Mouse (Mus musculus) liver, embryonic 12.5 days (tissue): Measurements from ENCODE around the gene Uqcc1. TPM values are rescaled to one million over a fixed set of nuclear protein-coding genes. Genes with fewer than 3 reads are reported as not detected.

Experiments used
- ATAC-seq: fragments of 200-750 bp; cut with Nextera tagmentation; 2 replicates; pipeline ENCODE4 v1.8.0; 2017; ENCODE audit warnings: moderate number of reproducible peaks, mild to moderate bottlenecking, moderate library complexity
- H3K27ac ChIP-seq: fragments of 300-500 bp; sonication (generic); 2 replicates; pipeline ENCODE4 v1.5.1; 2016; ENCODE audit warnings: mild to moderate bottlenecking
- H3K27me3 ChIP-seq: fragments of 300-500 bp; sonication (generic); replicated peaks from 2 replicates; pipeline ENCODE4 v1.6.1; 2016; ENCODE audit warnings: mild to moderate bottlenecking, moderate library complexity
- H3K36me3 ChIP-seq: fragments of 300-500 bp; sonication (generic); 2 replicates; pipeline ENCODE4 v1.6.1; 2016; ENCODE audit warnings: mild to moderate bottlenecking, moderate library complexity
- H3K4me1 ChIP-seq: fragments of 300-500 bp; sonication (generic); 2 replicates; pipeline ENCODE4 v1.6.1; 2016
- H3K4me2 ChIP-seq: fragments of 300-500 bp; sonication (generic); 2 replicates; pipeline ENCODE4 v1.6.1; 2016; ENCODE audit warnings: mild to moderate bottlenecking, moderate library complexity
- H3K4me3 ChIP-seq: fragments of 300-500 bp; sonication (generic); 2 replicates; pipeline ENCODE4 v1.5.1; 2016; ENCODE audit warnings: mild to moderate bottlenecking, moderate library complexity
- H3K9ac ChIP-seq: fragments of 300-500 bp; sonication (generic); 2 replicates; pipeline ENCODE4 v1.6.1; 2016; ENCODE audit warnings: mild to moderate bottlenecking, moderate library complexity
- H3K9me3 ChIP-seq: fragments of 300-500 bp; sonication (generic); replicated peaks from 2 replicates; pipeline ENCODE4 v1.6.1; 2016; ENCODE audit warnings: mild to moderate bottlenecking, moderate library complexity
- WGBS: fragments of 180-500 bp; shearing (Covaris S2); methylation state at CpG from one replicate; pipeline ENCODE4 v1.1.7; 2016; ENCODE audit not compliant: insufficient replicate concordance; 5-methylcytosine and 5-hydroxymethylcytosine counted together
- polyA plus RNA-seq: library from polyadenylated mRNA; unstranded; fragments of >200 nt; fragmentation: Nextera tagmentation; extraction: Ambion mirVana; gene quantifications from 2 replicates; pipeline ENCODE4 v1.2.1, GENCODE M21; 2016

The Uqcc1 gene
- polyA plus RNA-seq, 1 experiment from 2014 or later: 56.6 TPM

DNA sequence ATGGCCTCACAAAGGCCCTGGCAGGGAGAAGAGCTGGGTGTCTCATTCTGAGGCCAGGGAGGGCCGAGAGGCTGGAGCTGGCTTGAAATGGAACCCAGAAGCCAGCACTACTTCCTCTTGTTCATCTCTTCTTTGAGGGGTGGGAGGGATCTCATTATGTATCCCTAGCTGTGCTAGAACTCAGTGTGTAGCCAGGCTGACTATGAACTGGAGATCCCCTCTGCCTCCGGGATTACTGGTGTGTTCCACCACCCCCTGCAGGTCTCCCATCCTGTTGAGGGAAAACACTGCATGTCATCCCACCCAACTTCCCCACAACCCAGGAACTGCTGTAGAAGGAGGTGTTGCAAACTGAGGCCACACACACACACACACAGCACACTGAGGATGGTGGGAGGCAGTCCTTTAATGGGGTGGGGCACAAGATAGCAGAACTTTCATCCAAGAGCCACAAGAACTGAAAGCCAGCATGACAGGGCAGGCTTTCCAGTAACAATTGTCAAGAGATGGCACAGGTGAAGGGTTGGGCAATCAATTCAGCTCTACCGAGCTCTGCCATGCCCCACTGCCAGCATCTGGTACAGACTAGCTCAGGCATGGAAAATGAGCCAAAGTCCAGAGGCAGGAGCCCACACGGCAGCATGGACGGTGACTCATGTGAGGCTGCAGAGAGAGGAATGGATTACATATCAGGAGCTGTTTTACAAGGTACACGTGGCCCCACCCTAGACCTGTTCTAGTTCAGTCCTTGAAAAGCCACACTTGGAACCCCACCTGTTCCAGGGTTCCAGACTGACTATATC lies 110.5 kb downstream of the Uqcc1 start:
- Histone ChIP-seq H3K4me1 (peaks cover 26% of the 10 kb centered on the region), H3K36me3 (peaks cover 50% of the 10 kb centered on the region), H3K27ac (peak overlapping the region; percentile 77), H3K4me2 (peak overlapping the region; percentile 98), H3K9ac (peak overlapping the region; percentile 84; the same call in 1 of the 2 replicates), H3K9me3 (no peaks in the 10 kb centered on the region), H3K27me3 (no peaks in the 10 kb centered on the region), H3K4me3 (peak overlapping the region; percentile 86)
- 53% methylated on average over 6 of the region's 6 CpGs for WGBS
- ATAC-seq: no peak; the same call in 1 of the 2 replicates

DNA sequence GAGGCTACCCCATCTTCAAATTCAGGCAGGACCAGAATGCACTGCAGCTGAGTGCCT lies 110.9 kb downstream of the Uqcc1 start, which contains the start of gene BC029722:
Gene BC029722 (minus strand): TSS at position 35 of the 57 bp plus-strand sequence.
- Histone ChIP-seq H3K9me3 (no peaks in the 10 kb centered on the region), H3K36me3 (peaks cover 50% of the 10 kb centered on the region), H3K9ac (peak within 1 kb of the TSS; percentile 84), H3K27me3 (no peaks in the 10 kb centered on the region), H3K4me1 (peaks cover 26% of the 10 kb centered on the region), H3K4me2 (peak within 1 kb of the TSS; percentile 98), H3K27ac (peak within 1 kb of the TSS; percentile 77), H3K4me3 (peak within 1 kb of the TSS; percentile 86)
- ATAC-seq: no peak

DNA sequence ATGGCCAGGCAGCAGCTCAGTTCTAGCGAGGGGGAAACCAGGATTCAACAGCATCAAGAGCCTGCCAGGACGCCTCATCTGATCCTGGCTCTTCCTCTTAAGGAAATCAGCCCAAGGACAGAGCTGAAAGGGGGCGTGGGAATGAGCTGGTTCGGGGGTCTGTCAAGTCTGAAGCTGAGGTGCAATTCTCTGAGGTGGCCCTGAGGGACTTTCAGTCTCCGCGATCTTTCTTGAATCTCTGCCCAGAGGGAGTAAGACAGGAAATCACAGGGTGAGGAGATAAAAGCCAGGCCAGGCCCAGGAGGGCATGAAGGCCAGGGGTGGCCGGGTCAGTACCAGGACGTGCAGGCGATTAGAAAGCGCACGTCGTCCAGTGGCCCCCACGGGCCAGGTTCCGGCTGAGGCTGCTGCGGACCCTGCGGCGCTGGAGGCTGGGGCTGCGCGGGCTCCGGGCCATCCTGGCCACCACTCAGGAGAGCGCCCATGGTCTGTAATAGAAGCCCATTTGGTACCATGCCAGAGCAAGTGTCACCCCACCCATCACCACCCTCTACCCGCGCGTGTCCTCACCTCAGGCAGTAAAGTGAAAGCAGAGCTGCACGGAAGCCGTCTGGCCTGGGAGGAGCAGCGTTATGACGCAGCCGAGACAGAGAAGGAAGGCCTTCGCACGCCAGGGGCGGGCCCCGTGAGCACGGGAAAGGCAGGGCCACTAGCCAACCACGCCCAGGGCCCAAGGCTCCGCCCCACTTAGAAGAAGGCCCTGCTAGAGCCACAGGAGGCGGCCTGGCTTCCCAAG lies 111.3 kb downstream of the Uqcc1 start:
- Histone ChIP-seq H3K27me3 (no peaks in the 10 kb centered on the region), H3K9ac (peak overlapping the region; percentile 84), H3K4me2 (peak overlapping the region; percentile 98), H3K9me3 (no peaks in the 10 kb centered on the region), H3K27ac (peak overlapping the region; percentile 77), H3K36me3 (peaks cover 46% of the 10 kb centered on the region), H3K4me3 (peak overlapping the region; percentile 86), H3K4me1 (peaks cover 26% of the 10 kb centered on the region)
- peak; percentile 98 for ATAC-seq
- 3% methylated on average over 37 of the region's 37 CpGs for WGBS

DNA sequence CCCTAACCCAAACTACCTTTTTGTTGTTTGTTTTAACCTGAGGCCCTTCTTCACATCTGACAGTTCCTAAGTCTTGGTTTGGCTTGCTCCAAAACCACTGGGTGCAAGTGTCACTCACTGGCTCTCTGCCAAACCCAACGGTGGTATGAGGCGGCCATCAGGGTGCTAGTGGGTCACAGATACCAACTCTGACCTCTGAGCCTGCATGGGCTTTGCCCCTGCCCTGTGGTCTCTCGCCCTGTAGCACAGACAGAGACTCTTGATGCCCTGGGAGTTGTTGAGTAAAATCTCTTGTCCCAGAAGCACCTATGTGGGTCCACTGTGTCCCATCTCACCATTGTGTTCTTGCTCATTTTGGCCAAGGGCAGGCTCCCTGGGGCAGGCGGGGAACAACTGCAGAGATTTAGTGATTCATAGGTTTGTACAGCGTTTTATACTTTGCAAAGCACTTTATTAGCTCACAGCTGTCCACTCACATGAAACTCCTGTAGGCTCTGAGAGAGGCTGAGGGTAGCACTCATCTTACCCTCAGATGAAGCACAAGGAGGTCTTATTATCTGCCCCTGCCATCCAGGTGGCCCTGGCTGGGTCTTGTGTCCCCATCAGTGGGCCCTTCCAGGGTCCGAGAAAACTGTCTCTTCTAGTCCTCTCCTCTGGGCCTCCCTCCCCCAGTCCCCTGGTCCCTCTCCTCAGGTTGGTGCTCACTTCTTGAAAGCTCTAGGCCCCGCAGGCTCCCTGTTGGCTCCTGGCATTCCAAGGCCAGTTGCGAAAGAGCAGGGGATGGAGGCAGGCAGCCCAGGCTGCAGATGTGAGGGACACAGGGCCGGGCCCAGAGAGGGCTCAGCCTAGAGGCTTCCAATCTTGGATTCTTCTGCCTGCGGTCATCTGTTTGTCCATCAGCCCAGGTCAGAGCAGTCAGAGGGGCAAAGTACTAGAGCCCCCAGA lies 112.5 kb downstream of the Uqcc1 start:
- Histone ChIP-seq H3K4me2 (peak overlapping the region; percentile 98), H3K36me3 (peaks cover 34% of the 10 kb centered on the region), H3K4me3 (peak overlapping the region; percentile 86; the same call in 1 of the 2 replicates), H3K9me3 (no peaks in the 10 kb centered on the region), H3K27me3 (no peaks in the 10 kb centered on the region), H3K4me1 (peaks cover 26% of the 10 kb centered on the region), H3K27ac (no peak overlapping the region), H3K9ac (peak overlapping the region; percentile 84; the same call in 1 of the 2 replicates)
- 70% methylated on average over 10 of the region's 10 CpGs for whole genome bisulfite sequencing
- no peak for ATAC-seq

DNA sequence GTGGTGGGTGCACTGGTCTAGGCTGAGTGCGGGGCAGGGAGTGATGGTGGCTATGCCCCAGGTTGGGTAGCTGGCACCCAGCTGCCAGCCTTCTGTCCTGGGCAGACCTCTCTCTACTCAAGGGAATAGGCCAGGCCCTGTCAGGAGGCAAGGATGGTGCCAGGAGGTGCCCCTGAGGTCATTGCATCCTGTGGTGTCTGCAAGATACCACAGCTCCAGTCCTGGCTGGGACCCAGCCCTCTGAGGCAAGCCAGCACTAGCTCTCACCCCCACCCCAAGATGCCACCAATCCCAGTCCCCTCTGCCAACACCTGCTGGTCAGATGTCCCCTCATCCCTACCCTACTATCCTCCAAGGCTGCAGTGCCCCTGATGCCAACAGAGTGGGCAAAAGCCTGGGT lies 113.9 kb downstream of the Uqcc1 start:
- Histone ChIP-seq H3K9me3 (no peaks in the 10 kb centered on the region), H3K4me3 (no peak overlapping the region), H3K27ac (no peak overlapping the region), H3K9ac (no peak overlapping the region), H3K27me3 (peaks cover 7% of the 10 kb centered on the region; the same call in 1 of the 2 replicates), H3K4me1 (peaks cover 26% of the 10 kb centered on the region), H3K36me3 (peaks cover 20% of the 10 kb centered on the region), H3K4me2 (no peak overlapping the region)
- ATAC-seq: no peak
- 90% methylated on average over 1 of the region's 1 CpGs for WGBS

DNA sequence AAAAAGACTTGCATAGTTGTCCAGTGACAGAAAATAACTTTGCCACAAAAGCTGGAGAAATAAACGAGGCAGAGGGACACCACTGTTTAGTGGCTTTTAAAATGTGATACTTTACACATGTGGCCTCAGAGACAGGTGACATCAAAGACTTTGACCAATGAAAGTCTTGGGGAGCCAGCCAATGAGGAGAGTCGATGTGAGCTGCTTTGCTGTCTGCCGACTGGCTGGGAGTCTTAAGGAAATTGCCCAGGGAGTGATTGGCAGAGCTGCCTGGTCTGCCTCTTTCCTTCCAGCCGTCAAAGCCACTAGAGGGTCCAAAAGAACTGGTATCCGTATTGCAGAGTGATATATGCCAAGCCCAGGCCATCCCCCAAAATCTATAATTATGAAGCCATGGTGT lies 115.3 kb downstream of the Uqcc1 start:
- 25% methylated on average over 5 of the region's 5 CpGs for WGBS
- Histone ChIP-seq H3K27ac (no peak overlapping the region), H3K9me3 (no peaks in the 10 kb centered on the region), H3K9ac (no peak overlapping the region), H3K27me3 (peaks cover 16% of the 10 kb centered on the region), H3K4me3 (no peak overlapping the region), H3K36me3 (peaks cover 6% of the 10 kb centered on the region), H3K4me2 (no peak overlapping the region), H3K4me1 (peaks cover 21% of the 10 kb centered on the region)
- no peak for ATAC-seq

DNA sequence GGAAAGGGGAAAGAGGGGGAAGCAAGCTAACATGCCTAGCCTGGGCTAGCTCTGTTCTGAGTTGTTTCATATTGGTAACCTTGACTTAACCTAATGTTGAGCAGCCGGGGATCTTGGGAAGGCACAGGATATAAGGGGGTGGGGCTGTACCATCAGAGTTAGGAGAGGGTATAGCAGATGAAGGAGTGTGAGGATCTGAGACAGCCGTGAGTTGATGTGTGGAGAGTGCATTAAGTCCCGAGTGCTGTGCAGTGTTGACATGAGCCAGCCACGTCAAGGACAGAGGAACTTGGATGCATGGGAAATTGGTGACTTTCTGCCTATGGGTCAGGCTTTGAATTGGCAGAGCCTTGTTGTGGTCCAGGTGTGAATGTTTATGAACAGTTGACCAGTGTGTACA lies 117.5 kb downstream of the Uqcc1 start:
- Histone ChIP-seq H3K27ac (no peak overlapping the region), H3K4me3 (no peak overlapping the region), H3K9me3 (no peaks in the 10 kb centered on the region), H3K27me3 (peaks cover 17% of the 10 kb centered on the region), H3K36me3 (no peaks in the 10 kb centered on the region), H3K4me2 (no peak overlapping the region), H3K9ac (no peak overlapping the region), H3K4me1 (peaks cover under 1% of the 10 kb centered on the region; the same call in 1 of the 2 replicates)
- 66% methylated on average over 4 of the region's 4 CpGs for WGBS
- ATAC-seq: no peak

DNA sequence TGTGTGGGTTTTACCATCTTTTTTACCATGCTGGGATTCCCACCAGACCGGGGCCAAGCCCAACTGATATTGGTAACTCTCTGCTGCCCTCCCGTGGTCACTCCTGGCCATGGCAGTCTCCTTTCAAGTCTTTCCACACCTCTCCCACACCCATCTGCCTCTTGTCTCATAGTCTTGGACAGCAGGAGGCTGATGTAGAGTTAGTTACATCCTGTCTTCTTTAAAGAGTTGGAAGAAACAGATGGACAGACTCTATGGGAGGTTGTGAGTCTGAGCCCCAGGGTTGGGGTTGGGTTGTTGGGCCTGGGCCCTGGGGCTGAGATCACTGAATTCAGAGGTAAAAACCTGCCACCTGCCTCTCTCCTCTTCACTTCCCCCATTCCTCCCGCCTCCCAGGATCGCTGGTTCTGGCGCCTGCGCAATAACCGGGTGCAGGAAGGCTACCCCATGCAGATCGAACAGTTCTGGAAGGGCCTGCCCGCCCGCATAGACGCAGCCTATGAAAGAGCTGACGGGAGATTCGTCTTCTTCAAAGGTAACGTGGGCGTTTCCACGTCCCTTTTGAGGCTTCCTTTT lies 118.2 kb downstream of the Uqcc1 start:
- Histone ChIP-seq H3K4me2 (no peak overlapping the region), H3K9ac (no peak overlapping the region)
- 39% methylated on average over 16 of the region's 16 CpGs for WGBS

DNA sequence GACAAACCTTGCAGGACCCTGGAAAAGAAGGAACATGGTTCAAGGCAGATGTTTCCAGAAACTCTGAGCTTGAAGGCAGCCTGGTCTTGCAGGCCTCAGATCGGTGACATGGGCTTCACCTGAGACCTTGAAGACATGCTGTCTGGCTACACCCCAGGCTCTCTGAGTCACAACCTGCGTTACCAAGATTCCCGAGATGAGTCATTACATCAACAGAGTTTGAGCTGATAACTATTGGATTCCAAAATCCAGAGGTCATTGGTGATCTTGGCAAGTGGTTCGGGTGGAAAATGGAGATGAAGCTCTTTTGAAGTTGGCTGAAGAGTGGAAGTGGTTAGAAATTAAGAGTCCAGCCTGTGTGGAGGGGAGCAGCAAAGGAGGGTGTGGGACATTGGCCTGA lies 120.5 kb downstream of the Uqcc1 start:
- no peaks in the 10 kb centered on the region for H3K9me3 ChIP-seq
- WGBS: 62% methylated on average over 4 of the region's 4 CpGs
- no peaks in the 10 kb centered on the region for H3K36me3 ChIP-seq
- H3K4me3 ChIP-seq: no peak overlapping the region
- H3K27ac ChIP-seq: no peak overlapping the region
- ATAC-seq: no peak
- H3K9ac ChIP-seq: no peak overlapping the region
- H3K4me2 ChIP-seq: no peak overlapping the region
- peaks cover 26% of the 10 kb centered on the region for H3K27me3 ChIP-seq
- no peaks in the 10 kb centered on the region for H3K4me1 ChIP-seq

More for the DNA sequence above, 118.2 kb downstream of the Uqcc1 start:
- Histone ChIP-seq H3K4me3 (no peak overlapping the region), H3K4me1 (no peaks in the 10 kb centered on the region), H3K27me3 (peaks cover 19% of the 10 kb centered on the region), H3K9me3 (no peaks in the 10 kb centered on the region), H3K27ac (no peak overlapping the region), H3K36me3 (no peaks in the 10 kb centered on the region)
- ATAC-seq: no peak

DNA sequence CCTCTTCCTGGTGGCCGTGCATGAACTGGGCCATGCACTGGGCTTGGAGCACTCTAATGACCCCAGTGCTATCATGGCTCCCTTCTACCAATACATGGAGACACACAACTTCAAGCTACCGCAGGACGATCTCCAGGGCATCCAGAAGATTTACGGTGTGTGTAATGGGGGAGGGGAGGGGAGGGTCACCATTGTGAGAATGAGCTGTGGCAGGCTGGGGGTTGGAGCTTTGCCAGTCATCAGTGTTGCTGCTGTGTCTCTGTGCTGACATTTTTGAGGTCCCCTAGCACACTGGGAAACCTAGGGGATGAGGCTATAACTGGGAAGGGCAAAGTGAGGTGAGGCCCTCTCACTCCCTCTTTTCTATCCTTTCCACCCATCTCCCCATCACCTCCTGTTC lies 122.7 kb downstream of the Uqcc1 start:
- no peak overlapping the region for H3K4me3 ChIP-seq
- no peaks in the 10 kb centered on the region for H3K4me1 ChIP-seq
- H3K9ac ChIP-seq: no peak overlapping the region
- no peaks in the 10 kb centered on the region for H3K36me3 ChIP-seq
- H3K27ac ChIP-seq: no peak overlapping the region
- H3K27me3 ChIP-seq: peaks cover 37% of the 10 kb centered on the region
- no peak for ATAC-seq
- H3K4me2 ChIP-seq: no peak overlapping the region
- no peaks in the 10 kb centered on the region for H3K9me3 ChIP-seq
- 72% methylated on average over 4 of the region's 4 CpGs for WGBS

DNA sequence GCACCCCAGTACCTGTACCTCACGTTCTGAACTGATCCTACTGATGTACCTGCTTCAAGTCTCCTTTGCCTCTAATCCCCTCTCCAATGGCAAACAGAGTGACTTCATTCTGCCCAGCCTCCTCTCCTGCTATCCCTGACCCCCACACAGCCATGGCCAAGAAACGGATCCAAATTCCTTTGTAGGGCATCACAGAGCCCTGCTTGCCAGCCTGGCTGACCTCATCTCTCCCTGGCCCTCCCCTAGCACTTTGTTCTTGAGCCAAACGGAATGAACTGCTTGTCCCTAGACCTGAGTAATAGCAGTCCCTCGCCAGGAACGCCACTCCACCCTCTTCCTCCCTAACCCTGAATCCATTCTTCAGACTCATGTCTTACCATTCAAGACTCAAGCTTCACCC lies 123.6 kb downstream of the Uqcc1 start:
- H3K9me3 ChIP-seq: no peaks in the 10 kb centered on the region
- H3K36me3 ChIP-seq: no peaks in the 10 kb centered on the region
- H3K4me2 ChIP-seq: no peak overlapping the region
- H3K27ac ChIP-seq: no peak overlapping the region
- H3K4me1 ChIP-seq: no peaks in the 10 kb centered on the region
- no peak for ATAC-seq
- H3K9ac ChIP-seq: no peak overlapping the region
- peaks cover 42% of the 10 kb centered on the region for H3K27me3 ChIP-seq
- WGBS: 51% methylated on average over 5 of the region's 5 CpGs
- no peak overlapping the region for H3K4me3 ChIP-seq

DNA sequence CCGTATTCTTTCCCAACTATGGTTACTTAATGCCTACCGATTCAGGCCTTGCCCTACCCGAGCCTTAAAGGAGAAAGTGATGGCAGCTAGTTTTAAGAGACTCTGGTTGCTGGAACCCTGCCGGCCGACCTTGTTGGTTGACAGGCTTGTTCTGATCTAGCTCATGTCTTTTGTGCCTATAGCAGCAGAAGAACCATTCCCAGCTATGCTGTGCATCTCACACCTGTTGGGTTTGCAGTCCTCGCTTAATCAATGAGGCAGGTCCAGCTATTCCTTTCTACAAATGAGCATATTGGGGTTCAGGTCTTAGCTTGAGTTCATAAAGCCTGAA lies 124.2 kb downstream of the Uqcc1 start:
- H3K4me3 ChIP-seq: no peak overlapping the region
- H3K9me3 ChIP-seq: no peaks in the 10 kb centered on the region
- no peak for ATAC-seq
- WGBS: 60% methylated on average over 6 of the region's 6 CpGs
- no peak overlapping the region for H3K4me2 ChIP-seq
- H3K4me1 ChIP-seq: no peaks in the 10 kb centered on the region
- no peak overlapping the region for H3K27ac ChIP-seq
- H3K9ac ChIP-seq: no peak overlapping the region
- no peaks in the 10 kb centered on the region for H3K36me3 ChIP-seq
- peaks cover 40% of the 10 kb centered on the region for H3K27me3 ChIP-seq
